Mouse (Mus musculus) cerebellum, postnatal 4 days (tissue): ENCODE measurements around the gene Rad9a.

Experiments used
- DNase-seq, 2 experiments: peaks; one replicate each; pipeline ENCODE4 v3.0.0; 2022; ENCODE audit warnings: low spot score in 2 of 2, mixed read lengths in 1 of 2

Gene Rad9a

GRCm38 (mm10) chr19:4146366-4147021, 55.0 kb downstream of the Rad9a start:
- no peak for DNase-seq

DNA sequence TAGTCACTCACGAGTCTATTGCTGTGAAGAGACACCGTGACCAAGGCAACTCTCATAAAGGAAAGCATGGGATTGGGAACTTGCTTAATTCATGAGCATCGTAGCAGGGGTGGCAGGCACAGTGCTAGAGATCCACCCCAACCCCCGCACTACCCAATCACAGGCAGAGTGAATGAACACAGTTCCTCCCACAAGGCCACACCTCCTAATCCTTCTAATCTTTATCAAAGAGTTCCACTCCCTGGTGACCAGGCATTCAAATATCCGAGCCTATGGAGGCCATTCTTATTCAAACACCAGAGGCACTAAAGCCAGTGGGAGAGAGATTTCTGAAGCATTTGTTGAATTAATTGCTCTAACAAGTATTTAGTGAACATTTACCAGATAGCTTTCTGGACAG, 55.5 kb downstream of the Rad9a start:
- no peak for DNase-seq
